12 mouse cellular contexts compared by ENCODE assay signal in genomic region chr10:70093782-70094181, GRCm38 (mm10).
"Had no signal": no experiment of that assay in that cellular context is flagged by ENCODE, and none has a peak within 500 bp of the region (broad histone marks: within the 10 kb centered on the region; RNA-seq: fewer than 3 reads in every experiment).

No protein-coding gene starts in this region.

- H3K36me3 ChIP-seq: intestine, embryonic 15.5 days; limb, embryonic 12.5 days; midbrain, embryonic 10.5 days had no signal

- ATAC-seq: intestine, embryonic 15.5 days; lung, postnatal 0 days; midbrain, embryonic 16.5 days had no signal

- H3K9me3 ChIP-seq: intestine, embryonic 15.5 days; limb, embryonic 12.5 days; midbrain, embryonic 10.5 days had no signal

- H3K4me3 ChIP-seq: layer of hippocampus, adult 2 months had no signal

- DNase-seq: kidney, adult 18-20 months; kidney, postnatal 10 days; kidney, postnatal 4 days; lung, adult 2 months; lung, postnatal 4 days; thymus, postnatal 36 days had no signal

- H3K27me3 ChIP-seq: intestine, embryonic 15.5 days; limb, embryonic 12.5 days had no signal
